Mouse (Mus musculus) adrenal gland, adult 2 months (tissue): ENCODE measurements around the gene Btbd17. TPM values are rescaled to one million over a fixed set of nuclear protein-coding genes. Genes with fewer than 3 reads are reported as not detected.

Experiments used
- DNase-seq: peaks from one replicate; pipeline ENCODE4 v3.0.0; 2021
- polyA plus RNA-seq: library from polyadenylated mRNA; depleted of rRNA; stranded (reverse); fragments of >200 nt; gene quantifications from 2 replicates; pipeline ENCODE4 v1.2.3, GENCODE M21; 2012
- total RNA-seq, 2 experiments: library from RNA; stranded (reverse); gene quantifications; 2 replicates each; pipeline ENCODE4 v1.2.3; 2021

Btbd17 gene
- total and polyA plus RNA-seq, 3 experiments, result 0.24 TPM; not detected in 2

DNA sequence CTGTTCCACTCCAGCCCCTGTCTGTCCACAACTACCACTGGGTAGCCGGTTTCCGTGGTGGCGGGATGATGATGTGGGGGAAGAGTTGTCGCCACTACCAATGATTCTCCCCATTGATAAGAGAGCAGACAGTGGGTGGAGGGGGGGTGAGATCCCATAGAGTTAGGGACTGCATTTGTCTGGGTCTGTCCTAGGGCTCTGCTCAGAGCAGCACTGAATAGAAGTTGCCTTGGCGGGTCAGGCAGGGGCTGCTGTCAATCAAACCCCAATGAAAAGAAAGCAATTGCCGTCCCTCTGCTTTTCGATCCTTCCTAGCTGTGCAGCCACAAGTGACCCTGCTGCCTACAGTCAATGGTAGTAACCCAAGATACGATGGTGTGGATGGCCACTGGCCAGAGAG is 8.2 kb upstream of the Btbd17 start:
- no peak for DNase-seq

DNA sequence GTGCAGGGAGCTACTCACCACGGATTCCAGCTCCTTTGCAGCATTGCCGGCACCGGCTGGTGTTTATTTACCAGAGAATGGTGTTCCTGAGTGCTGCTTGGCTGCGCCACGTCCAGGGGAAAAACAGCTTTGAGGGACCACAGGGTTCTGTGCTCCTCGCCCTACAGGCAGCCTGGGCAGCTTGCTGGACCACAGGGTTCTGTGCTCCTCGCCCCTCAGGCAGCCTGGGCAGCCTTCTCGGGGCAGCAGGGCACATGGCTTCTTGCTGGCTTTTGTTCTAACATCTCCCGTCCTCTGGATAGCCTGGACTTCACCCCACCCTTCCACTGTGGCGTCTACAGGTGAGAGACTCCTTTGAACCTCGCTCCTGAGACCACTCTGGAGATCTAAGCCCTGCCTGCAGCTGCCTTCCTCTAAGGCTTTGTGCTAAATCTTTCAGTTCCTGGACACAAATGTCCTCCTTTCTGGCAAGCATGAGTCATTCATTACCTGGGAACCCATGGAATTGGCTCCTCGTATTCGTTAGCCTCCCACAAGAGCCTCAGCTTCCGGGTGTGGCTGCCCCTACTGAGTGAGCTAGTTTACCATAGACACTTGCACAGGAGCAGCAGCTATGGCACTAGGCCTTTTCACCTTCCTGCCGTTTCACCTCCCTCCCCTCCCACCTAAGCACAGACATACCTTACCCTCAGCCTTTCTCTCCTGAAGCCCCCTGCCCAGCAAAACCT is 7.0 kb upstream of the Btbd17 start:
- no peak for DNase-seq

DNA sequence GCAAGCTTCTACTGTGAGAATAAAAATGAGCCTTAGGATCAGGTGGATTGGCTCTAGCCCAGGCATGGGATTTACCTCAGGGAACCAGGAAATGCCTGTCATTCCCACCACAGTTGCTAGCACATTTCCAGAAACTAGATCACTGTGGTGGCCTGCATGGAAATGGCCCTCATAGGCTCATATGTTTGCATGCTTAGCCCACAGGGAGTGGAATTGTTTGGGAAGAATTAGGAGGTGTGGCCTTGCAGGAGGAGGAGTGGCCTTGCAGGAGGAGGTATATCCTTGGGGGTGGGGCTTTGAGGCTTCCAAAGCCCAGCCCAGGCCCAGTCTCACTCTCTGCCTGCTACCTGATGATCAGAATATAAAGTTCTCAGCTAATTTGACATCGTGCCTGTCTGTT is 6.2 kb upstream of the Btbd17 start:
- no peak for DNase-seq

DNA sequence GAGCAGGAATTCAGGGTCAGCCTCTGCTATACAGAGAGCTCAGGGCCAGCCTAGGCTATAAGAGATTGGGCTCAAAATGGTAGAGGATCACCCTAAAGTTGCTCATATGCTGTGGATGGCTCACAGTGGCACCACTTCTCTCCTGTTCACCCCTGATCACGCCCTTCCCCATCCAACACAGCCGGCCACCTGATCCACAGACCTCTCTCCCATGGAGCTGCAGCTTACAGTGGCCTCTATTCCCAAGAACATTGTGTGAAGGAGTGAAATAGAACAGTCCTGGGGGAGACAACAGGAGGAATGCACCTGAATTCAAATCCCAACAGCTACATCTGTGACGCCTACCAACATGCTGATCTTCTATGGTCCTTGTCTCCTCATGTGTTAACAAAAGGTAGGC is 2.9 kb upstream of the Btbd17 start, which contains the start of gene Gpr142:
Gpr142 (plus strand) TSS at position 301 of the 400 bp plus-strand sequence.
- no peak for DNase-seq

DNA sequence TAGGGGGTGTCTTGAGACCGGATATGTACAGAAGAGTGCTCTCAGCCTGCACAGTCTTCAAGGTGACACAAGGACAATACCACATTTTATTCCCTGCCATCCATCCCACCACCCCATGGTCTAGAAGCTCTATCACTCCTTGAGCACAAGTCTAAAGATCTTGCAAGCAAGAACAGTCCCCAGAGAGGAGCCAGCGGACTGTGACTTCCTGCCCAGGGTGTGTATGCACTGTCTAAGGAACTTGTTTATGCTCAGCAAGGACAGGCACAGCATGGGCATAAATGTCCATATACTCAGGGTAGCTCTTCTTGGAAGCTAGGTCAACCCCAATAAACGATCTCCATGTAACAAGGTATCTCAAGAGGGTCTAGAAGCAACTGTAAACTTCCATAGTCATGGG is 2.2 kb upstream of the Btbd17 start:
- DNase-seq, result no peak

DNA sequence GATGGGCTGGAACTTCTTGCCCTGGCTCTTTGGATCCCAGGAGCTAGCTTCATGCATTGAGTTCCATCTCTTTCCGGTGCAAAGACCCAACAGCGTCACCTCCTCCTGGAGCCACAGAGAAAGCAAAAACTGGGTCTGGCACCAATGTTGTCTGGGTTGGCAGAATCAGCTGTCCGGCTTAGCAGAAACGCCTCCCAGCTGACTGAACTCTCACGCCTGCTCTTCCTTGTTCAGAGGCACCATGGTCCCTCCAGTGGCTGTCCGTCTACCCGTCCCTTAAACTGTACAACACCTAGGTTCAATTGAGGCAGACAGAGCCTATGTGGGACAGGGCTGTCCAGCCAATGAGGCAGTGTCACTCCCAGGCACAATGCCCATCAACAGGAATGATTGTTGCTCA is 1.4 kb upstream of the Btbd17 start:
- DNase-seq, result no peak

DNA sequence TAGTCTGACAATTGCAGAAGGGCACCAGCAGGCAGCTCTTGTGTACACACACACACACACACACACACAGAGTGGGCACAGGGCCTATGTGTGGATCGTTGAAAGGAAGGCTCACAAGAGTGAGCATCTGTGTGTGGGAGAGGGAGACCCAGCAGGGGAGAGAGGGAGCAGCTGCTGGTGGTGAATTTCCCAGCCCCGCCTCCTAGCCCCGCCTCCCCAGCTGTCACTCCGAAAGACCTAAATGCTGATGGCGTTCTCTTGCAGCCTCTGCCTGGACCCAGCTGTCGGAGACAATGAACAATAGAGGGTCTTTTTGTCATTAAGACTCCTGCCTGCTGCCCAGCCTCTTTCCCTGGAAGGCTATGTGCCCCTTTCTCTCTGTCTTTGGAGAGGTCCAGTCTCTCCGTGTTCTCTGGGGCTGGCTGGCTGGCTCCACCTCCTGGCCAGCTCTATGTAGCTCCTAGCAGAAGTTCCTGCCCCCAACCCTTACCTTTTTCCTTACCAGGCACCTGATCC is 456 bp downstream of the Btbd17 start:
- peak; percentile 40 for DNase-seq

DNA sequence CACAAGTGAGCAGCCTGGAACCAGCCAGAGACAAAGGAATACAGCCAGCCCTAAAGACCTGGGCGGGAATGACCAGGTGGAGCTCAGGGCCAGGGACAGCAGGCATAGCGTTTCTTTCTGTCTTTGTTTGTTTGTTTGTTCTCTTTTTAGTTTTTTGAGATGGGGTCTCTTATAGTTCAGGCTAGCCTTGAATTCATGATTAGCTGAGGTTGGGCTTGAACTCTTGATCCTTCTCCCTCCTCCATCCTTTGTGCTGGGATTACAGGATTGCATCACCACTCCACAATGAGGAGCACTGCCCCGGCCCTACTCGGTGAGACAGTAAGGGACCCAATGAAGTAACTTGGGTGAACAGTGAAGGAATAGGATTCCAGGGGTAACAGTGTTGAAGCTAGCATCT is 1.1 kb downstream of the Btbd17 start:
- no peak for DNase-seq

DNA sequence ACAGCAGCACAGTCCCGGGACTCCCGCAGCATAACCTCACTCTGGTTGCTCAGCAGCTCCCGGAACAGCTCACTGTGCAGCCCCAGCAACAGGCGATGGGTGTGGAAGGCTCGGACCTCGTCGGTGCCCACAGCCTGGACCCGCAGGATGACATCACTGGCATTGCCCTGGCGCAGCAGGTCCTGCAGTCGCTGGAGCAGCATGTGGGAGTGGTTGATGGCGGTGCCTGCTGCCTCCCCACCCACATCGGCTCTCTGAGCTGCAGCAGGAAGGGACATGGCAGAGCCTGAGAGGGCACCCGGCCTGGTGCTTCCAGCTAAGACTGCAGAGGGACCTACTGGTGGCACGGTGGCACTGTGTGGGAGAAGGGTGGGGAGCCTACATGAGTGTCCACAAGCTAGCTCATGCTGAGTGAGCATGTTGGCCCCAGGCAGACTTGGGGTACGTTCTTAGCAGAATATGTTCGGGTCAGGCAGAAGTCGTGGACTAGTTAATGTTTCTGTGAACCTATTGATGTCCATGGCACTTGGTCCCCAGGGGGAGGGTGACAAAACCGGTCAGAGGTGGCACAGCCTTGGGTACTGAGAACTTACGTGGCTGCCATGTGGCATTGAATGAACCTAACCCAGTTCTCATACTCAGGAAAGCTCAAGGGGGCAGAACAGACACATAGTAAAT is 1.7 kb downstream of the Btbd17 start:
- DNase-seq, result no peak

DNA sequence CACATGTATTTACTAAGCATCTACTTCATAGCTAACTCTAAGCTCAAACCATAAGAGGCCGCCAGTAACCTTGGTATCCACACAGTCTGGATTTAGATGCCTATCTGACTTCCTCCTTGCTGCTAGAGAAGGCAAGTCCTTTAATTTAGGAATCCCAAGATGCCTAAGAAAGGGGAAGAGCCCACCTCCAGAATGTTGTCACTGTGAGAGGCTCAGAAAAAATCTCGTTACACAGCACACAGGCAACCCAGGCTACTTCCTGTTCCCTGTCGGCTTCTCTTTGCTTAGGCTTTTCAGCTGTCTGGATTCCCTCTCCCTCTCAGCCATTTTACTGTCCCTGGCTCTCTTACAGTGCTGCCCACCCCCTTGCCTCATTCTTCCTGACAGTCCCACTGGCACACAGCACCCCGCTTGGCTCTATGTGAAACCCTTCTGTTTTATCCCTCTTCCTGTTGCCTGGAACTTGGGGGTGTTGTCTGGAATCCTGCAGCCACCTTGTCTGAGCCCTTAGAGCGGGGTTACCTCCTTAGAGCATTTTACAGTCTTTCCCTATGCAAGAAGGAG is 2.7 kb downstream of the Btbd17 start:
- DNase-seq, result no peak

DNA sequence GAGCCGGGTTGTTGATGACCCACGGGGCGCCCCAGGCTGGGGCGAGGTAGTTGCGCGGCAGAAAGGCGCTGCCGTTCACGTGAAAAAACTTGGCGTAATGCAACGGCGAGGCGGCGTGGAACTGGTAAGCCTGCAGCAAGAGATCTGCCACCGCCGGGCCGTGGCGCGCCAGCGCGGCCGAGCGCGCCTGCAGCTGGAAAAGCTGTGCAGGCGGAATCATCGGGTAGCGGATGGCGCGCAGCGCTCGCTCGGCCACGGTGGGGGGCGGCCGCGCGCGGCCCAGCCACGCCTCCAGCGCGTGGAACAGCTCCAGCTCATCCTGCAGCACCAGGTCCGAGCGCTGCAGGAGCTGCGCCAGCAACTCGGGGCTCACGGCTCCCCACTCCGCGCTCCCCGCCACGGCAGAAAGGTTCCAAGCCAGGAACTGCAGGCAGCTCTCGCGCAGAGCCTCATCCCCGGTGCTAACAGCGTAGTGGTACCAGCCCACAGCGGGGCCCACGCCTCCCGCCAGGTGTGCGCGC is 3.8 kb downstream of the Btbd17 start:
- no peak for DNase-seq

DNA sequence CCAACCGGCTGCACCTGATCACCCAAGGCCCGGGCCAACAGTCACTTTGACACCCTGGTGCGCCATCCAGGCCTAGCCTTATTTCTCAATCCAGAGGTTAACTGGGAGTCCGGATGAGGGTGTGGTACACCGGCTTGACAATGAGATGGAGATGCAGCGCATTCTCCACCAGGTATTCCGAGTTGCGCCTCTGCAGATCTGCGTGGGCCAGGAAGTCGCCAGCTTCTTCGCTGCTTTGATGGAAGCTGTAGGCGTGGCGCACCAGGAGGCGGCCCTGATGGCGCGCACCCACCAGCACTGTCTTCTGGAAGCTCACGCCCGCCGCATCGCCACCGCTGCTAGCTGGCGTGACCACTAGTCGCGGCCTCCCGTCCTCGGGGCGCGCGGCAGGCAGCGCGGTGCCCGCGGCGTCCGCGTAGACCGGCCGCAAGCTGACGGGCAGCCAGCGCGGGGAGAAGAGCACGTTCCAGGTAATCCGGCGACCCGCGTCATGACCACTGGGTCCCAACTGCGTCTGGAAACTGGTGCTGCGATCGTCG is 4.3 kb downstream of the Btbd17 start:
- DNase-seq, result peak; percentile 8

DNA sequence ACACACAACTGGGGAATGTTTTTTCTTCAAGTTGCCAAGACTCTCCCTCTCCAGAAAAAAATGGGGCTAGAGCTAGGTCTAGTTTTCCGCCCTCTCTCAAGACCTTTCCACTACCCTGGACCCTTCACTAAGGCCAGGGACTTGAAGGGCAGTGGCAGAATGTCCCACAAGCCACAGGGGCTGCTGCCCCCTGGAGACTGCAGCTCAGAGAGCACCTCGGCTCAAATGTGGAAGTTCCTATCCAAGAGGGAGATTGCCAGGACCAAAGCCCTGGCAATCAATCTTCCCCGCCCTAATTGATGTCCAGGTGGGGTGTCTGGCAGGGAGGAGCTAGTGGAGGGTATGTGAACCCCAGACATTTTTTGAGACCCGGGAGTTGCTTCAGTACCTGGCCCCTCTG is 4.9 kb downstream of the Btbd17 start:
- no peak for DNase-seq

DNA sequence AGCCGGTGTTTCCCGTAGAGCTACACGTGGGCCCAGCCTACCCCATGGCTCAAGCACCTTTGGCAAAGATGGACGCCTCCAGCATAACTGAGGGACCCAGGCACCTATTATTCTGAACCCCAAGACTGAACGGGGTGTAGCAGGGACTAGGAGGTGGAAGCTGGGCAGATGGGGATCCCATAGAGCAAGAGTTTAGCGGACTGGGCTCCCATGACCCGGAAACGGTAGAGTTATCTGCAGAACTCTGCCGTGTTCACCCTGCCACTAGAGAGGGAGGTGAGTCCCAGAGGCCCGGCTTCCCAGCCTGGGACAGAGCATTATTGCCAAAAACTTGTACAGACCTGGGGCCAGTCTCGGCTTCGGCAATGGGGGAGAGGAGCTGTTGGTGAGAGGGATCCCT is 5.6 kb downstream of the Btbd17 start:
- DNase-seq, result no peak

DNA sequence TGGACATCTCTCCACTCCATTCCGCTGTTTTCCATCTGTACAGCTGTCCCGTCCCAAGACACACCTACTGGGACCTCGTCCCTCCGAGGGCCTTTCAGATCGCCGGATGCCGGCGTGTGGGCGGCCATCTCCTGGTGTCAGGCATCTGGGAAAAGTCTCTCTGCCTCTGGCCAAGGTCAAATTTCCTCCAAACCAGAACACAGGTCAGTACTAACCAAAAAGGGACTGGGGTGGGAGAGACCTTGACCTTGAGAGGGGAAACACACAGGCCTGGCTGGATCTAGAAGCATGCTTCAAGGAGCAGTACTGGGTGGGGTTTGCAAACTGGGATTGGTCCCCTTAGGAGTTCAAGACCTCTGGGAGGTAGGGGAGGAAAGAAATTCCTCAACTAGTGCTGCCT is 6.0 kb downstream of the Btbd17 start:
- peak; percentile 10 for DNase-seq

DNA sequence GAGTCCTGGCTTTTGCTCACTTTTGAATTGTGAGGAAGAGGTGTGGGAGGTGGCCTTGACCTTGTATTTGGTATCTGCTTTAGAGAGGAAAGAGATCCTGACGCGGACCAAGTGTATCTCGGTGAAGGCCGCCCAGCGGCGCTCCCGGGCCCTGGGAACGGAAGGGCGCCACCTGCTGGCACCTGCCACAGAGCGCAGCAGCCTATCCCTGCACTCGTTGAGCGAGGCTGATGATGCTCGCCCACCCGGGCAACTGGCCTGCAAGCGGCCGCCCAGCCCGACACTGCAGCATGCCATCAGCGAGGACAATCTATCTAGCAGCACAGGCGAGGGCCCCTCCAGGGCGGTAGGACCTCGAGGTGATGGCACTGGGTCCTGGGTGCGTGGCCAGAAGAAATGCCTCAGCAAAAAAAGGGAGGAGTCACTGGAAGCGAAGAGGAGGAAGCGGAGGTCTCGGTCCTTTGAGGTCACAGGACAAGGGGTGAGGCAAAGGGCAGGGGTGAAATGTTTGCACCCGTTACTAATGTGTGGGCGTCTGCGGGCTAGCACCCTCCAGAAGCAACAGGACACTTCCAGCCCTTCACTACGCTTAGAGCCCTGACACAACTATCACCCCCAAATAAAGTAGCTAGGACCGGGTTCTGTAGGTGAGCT is 6.6 kb downstream of the Btbd17 start:
- peak; percentile 84 for DNase-seq

DNA sequence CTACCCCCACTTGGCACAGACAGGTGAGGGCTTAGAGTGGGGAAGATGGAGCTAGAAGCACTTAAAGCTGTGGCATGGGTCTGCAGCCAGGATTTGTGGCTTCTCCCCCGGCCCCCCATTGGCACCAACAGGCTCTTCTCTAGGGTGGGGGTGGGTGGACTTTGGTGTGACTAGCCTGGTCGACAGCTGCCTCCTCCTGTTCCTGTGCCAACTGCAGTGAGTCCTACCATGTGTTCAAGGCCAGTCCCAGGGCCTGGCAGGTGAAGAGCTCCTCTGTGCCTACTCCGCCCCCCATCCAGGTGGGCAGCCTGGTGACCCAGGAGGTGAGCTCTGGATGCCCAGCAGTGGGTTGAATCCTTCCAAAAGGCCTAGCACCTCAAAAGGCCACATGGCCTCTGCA is 8.1 kb downstream of the Btbd17 start:
- DNase-seq, result no peak

DNA sequence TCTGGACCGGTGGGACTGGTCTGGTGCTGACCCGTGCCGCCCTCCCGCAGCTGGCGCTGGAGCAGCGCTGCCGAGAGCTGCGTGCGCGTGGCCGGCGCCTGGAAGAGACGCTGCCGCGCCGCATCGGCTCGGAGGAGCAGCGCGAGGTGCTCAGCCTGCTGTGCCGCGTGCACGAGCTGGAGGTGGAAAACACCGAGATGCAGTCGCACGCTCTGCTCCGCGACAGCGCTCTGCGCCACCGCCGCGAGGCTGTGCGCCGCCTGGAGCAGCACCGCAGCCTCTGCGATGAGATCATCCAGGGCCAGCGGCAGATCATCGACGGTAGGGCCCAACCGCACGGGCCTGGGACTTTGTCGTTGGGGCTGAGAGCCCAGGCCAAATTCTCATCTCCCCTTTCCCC is 9.4 kb downstream of the Btbd17 start:
- peak; percentile 28 for DNase-seq

DNA sequence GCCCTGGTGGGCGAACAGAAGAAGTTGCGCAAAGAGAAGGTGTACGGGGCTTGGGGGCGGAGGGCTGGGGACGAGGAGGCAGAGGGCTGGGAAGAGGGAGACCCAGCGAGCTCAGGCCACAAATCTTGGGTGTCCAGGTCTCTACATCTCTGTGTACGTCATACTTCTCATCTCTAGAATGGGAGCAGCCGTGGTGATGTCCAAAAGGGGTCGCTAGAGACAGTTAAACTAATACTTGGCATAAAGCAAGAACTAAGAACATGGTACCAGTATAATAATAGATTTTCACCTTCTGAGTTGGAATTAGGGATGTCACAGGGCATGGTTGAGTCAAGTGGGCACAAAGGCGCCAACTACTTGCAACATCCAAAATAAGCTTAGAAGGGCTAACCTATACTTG is 9.9 kb downstream of the Btbd17 start:
- no peak for DNase-seq

DNA sequence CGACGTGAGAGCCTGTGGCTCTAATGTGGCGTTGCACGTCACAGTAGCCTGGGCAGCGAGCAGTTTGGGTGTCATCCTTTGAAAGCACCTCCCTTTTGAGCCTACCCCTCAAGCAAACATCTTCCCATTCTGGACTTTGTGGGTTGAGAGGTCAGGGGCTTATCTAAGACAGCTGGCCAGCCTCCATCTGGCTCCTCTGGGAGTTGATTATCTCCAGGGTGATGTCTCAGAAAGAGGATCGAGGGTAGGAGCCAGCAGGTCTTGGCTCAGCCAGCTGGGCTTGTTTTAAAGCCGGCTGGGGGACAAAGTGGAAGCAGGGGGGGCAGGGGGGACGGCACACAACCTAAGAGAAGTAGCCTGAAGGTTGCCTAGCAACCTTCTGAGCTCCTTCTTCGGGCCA is 15.7 kb downstream of the Btbd17 start:
- DNase-seq, result no peak

DNA sequence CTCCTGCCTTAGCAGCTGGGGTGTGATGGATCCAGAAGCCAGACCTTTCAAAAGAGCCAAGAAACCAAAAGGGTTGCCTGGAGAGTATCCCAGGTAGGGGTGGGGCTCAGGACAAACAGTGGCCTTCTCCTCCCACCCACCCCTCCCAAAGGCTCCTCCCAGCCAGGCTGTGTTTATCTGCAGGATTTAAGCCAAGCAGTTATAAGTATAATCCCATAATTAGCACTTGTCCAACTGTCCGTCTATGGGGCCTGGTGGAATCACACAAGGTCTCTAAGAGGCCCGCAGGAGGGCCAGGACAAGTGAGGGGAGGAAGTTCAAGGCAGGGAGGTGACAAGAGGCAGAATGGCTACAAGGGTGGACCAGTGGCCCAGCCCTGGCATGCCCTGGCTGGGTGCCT is 23.8 kb downstream of the Btbd17 start:
- DNase-seq, result no peak

DNA sequence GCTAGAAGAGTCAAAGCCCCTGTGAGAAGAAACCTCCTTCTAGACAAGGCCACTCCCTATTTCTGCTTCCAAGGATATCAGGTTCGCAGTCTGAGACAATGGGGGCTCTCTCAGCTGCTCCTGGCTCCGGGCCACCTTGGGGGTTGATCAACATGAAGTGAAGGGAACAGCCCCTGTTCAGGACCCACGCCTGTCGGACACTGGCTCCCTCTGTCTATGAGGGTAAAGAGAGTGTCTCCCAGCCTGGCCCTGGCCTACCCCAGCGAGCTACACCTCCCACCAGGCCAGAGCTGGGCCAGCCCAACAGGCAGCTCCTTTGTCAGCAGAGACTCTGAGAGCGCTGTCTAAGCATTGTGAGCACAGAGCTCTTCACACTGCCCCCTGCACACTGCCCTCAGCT is 25.8 kb downstream of the Btbd17 start:
- DNase-seq, result no peak
